Mouse (Mus musculus) myocyte (in vitro differentiated cells): ENCODE results near the gene Peli1.

Experiments
- E2F4 ChIP-seq: IDR thresholded peaks from one replicate; pipeline ENCODE4 v1.6.1; 2011; ENCODE audit warnings: mild to moderate bottlenecking, control low read depth, moderate library complexity; ENCODE audit not compliant: insufficient read depth
- MAX ChIP-seq: IDR thresholded peaks from one replicate; pipeline ENCODE4 v1.6.1; 2011; ENCODE audit warnings: low read depth, mild to moderate bottlenecking, control low read depth
- MYOD1 ChIP-seq, 3 experiments: IDR thresholded peaks; one replicate each; pipeline ENCODE4 v1.6.1; 2011; ENCODE audit warnings: control low read depth in 2 of 3, low read depth in 2 of 3, mild to moderate bottlenecking in 2 of 3, moderate library complexity in 1 of 3; ENCODE audit not compliant: insufficient read length in 2 of 3, control insufficient read depth in 1 of 3
- POLR2A ChIP-seq: IDR thresholded peaks from one replicate; pipeline ENCODE4 v1.6.1; 2011; ENCODE audit warnings: low read depth, mild to moderate bottlenecking, control low read depth, moderate library complexity; ENCODE audit not compliant: insufficient read length
- POLR2AphosphoS2 ChIP-seq: IDR thresholded peaks from one replicate; pipeline ENCODE4 v1.6.1; 2011; ENCODE audit warnings: low read depth, control low read depth; ENCODE audit not compliant: insufficient read length
- TCF12 ChIP-seq: IDR thresholded peaks from one replicate; pipeline ENCODE4 v1.6.1; 2011; ENCODE audit warnings: mild to moderate bottlenecking, control low read depth; ENCODE audit not compliant: poor library complexity, insufficient read depth, severe bottlenecking
- USF1 ChIP-seq: IDR thresholded peaks from one replicate; pipeline ENCODE4 v1.6.1; 2011; ENCODE audit warnings: low read depth, mild to moderate bottlenecking, control low read depth, moderate library complexity

- TF ChIP-seq POLR2A, result no peak
- no peak for TF ChIP-seq MAX
- no peak for TF ChIP-seq USF1
- TF ChIP-seq TCF12, result no peak
- no peak for TF ChIP-seq POLR2AphosphoS2
- TF ChIP-seq MYOD1 (IDR thresholded peaks at IDR 0.05; ENCODE audit: control insufficient read depth in 1 of 3, insufficient read length in 2 of 3, low read depth in 2 of 3), result no peak
- TF ChIP-seq E2F4, result no peak
Measured at GRCm38 (mm10) chr11:21088356-21088755, 2.7 kb upstream of the Peli1 start.
